Mouse (Mus musculus) ES-E14 (cell line): Measurements from ENCODE around the gene Adar. TPM values are rescaled to one million over a fixed set of nuclear protein-coding genes. Genes with fewer than 3 reads are reported as not detected.
"Not testable (repeated sequence)": the region's sequence is repeated elsewhere in the genome, so short reads cannot be mapped to it uniquely, and the experiment has no call there.

Experiments used
- DNase-seq: peaks from one replicate; pipeline ENCODE4 v3.0.0-alpha.2; 2013; ENCODE audit warnings: low read depth, low spot score
- H3K27ac ChIP-seq: 2 replicates; pipeline ENCODE4 v1.5.1; 2012; ENCODE audit warnings: low read depth, mild to moderate bottlenecking, low read length, moderate library complexity, mixed read lengths; ENCODE audit not compliant: poor library complexity, insufficient read depth, severe bottlenecking
- H3K36me3 ChIP-seq: 2 replicates; pipeline ENCODE4 v1.6.1; 2012; ENCODE audit warnings: mild to moderate bottlenecking, low read length, moderate library complexity, mixed read lengths; ENCODE audit not compliant: control insufficient read depth, poor library complexity, insufficient read depth, severe bottlenecking
- H3K4me1 ChIP-seq, 2 experiments: fragments of 150-350 bp in 1 of 2; sonication (generic) in 1 of 2; 2 replicates each; pipeline ENCODE4 v1.6.1; 2012; ENCODE audit warnings: low read length in 2 of 2, mild to moderate bottlenecking in 1 of 2, mixed read lengths in 1 of 2; ENCODE audit not compliant: control insufficient read depth in 2 of 2, insufficient read depth in 2 of 2, poor library complexity in 1 of 2
- H3K4me3 ChIP-seq, 2 experiments: fragments of 150-350 bp in 1 of 2; sonication (generic) in 1 of 2; 2 replicates each; pipeline ENCODE4 v1.5.1; 2012; ENCODE audit warnings: low read length in 2 of 2, low read depth in 1 of 2, mild to moderate bottlenecking in 1 of 2, mixed read lengths in 1 of 2; ENCODE audit not compliant: insufficient read depth in 1 of 2, poor library complexity in 1 of 2, severe bottlenecking in 1 of 2
- H3K9ac ChIP-seq: 2 replicates; pipeline ENCODE4 v1.6.1; 2012; ENCODE audit warnings: low read depth, mild to moderate bottlenecking, low read length, mixed read lengths; ENCODE audit not compliant: poor library complexity, insufficient read depth, severe bottlenecking
- H3K9me3 ChIP-seq: fragments of 150-350 bp; sonication (generic); 2 replicates; pipeline ENCODE4 v1.6.1; 2012; ENCODE audit warnings: low read depth, mild to moderate bottlenecking, low read length; ENCODE audit not compliant: control insufficient read depth, insufficient read depth
- CHD2 ChIP-seq: IDR thresholded peaks from 2 replicates; pipeline ENCODE4 v1.6.1; 2014; ENCODE audit warnings: mild to moderate bottlenecking, low read depth, low read length, inconsistent platforms
- HCFC1 ChIP-seq: IDR thresholded peaks from 2 replicates; pipeline ENCODE4 v1.6.1; 2012; ENCODE audit warnings: low read length, inconsistent platforms, borderline replicate concordance; ENCODE audit not compliant: insufficient read depth
- MAFK ChIP-seq: IDR thresholded peaks from 2 replicates; pipeline ENCODE4 v1.6.1; 2014; ENCODE audit warnings: mild to moderate bottlenecking, low read depth, low read length, inconsistent platforms; ENCODE audit not compliant: insufficient read depth
- ZC3H11A ChIP-seq: IDR thresholded peaks from 2 replicates; pipeline ENCODE4 v1.6.1; 2012; ENCODE audit warnings: low read depth, mild to moderate bottlenecking, inconsistent platforms, low read length, borderline replicate concordance
- ZNF384 ChIP-seq: IDR thresholded peaks from 2 replicates; pipeline ENCODE4 v1.6.1; 2012; ENCODE audit warnings: low read depth, low read length, inconsistent platforms
- in situ Hi-C, 2 experiments: fragments of 600-800 bp; cut with MboI; formaldehyde crosslinking; loops; one replicate each; pipeline ENCODE4 v1.15.1; 2025; ENCODE audit warnings: low sequenced_read_pairs in 2 of 2, inconsistent platforms in 1 of 2; ENCODE audit not compliant: unreplicated experiment in 2 of 2
- total RNA-seq: library from RNA; depleted of rRNA; stranded (reverse); fragments of 300-350 nt; gene quantifications from 2 replicates; pipeline ENCODE4 v1.2.3, GENCODE M21; 2012

Gene Adar
- total RNA-seq, 1 experiment, result 35.2 TPM

GRCm38 (mm10) chr3:89798518-89798917 is 83.7 kb downstream of the Adar start:
- peak overlapping the region; percentile 100 for H3K27ac ChIP-seq
- H3K4me3 ChIP-seq, result no peak overlapping the region
- H3K4me1 ChIP-seq, result peaks cover 13 to 36% of the 10 kb centered on the region in 2 experiments
- no peaks in the 10 kb centered on the region for H3K36me3 ChIP-seq
- no peaks in the 10 kb centered on the region for H3K9me3 ChIP-seq
- no peak for DNase-seq
- TF ChIP-seq CHD2 (no peak), ZNF384 (no peak), HCFC1 (no peak), MAFK (no peak), ZC3H11A (no peak)
- in situ Hi-C loops, result no loop called here
- no peak overlapping the region; the same call in 1 of the 2 replicates for H3K9ac ChIP-seq

DNA sequence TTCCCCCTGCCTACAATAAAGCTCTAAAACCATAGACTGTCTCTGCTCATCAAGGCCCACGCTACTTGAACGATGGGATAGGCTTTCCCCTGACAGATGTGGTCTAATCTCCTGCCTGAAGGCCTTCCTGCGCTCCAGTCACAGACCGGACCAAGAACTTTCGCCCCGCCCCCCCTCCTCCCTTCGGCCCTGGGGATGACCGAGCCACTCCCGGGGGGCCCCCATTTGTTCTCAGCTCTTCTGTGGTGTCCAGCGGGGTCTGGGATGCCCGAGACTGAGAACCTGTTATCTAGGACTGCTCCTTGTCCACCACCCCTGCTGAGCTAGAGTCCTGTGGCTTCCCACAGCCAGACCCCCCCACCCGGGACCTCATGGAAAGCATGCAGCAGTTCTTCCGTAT is 84.7 kb downstream of the Adar start:
- H3K4me3 ChIP-seq, result peak overlapping the region; percentile 31 to 70
- peak overlapping the region; percentile 81 for H3K9ac ChIP-seq
- peak; percentile 67 for DNase-seq
- no peaks in the 10 kb centered on the region for H3K9me3 ChIP-seq
- no peak for TF ChIP-seq MAFK
- TF ChIP-seq CHD2, result no peak
- TF ChIP-seq ZNF384, result no peak
- no peak for TF ChIP-seq HCFC1
- TF ChIP-seq ZC3H11A, result no peak
- no peaks in the 10 kb centered on the region for H3K36me3 ChIP-seq
- H3K27ac ChIP-seq, result peak overlapping the region; percentile 100
- peaks cover 16 to 37% of the 10 kb centered on the region in 2 experiments for H3K4me1 ChIP-seq
- in situ Hi-C loops, result no loop called here

GRCm38 (mm10) chr3:89800078-89800477 is 85.3 kb downstream of the Adar start:
- peak overlapping the region; percentile 100; the same call in 1 of the 2 replicates for H3K27ac ChIP-seq
- H3K4me3 ChIP-seq, result peak overlapping the region; percentile 31 to 70; a peak in 3 of 4 replicates
- peaks cover 13 to 37% of the 10 kb centered on the region in 2 experiments for H3K4me1 ChIP-seq
- H3K9me3 ChIP-seq, H3K36me3 ChIP-seq, in situ Hi-C loops, H3K9ac ChIP-seq: not testable (repeated sequence)
- DNase-seq, result peak; percentile 70

- H3K9ac ChIP-seq, result 0 out of 2 replicates have a peak overlapping the region, but pooled peaks have one; percentile 47
- in situ Hi-C loops, result no loop called here
- peak overlapping the region; percentile 98 for H3K27ac ChIP-seq
Observed at GRCm38 (mm10) chr3:89800774-89801506, 86.1 kb downstream of the Adar start.

DNA sequence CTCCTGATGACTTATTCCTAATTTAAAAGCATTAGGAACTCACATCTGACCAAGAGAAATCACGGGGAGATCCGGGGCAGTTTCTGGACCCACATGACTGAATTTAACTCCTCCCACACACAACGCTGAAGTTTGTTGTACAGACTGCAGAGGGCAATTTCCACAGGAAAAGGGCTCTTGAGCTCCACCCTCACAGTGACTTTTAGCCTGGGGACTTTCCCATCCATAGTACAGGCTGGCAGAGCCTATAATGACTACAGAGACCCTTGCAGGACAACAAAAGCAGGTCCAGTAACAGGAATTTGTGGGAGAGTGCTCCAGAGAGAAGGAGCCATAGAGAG is 86.7 kb downstream of the Adar start:
- in situ Hi-C loops, result no loop called here
- peak; percentile 73 for DNase-seq
- H3K36me3 ChIP-seq, result no peaks in the 10 kb centered on the region

More at GRCm38 (mm10) chr3:89800774-89801506, 86.1 kb downstream of the Adar start:
- no peak for DNase-seq
- peaks cover 16 to 35% of the 10 kb centered on the region in 2 experiments for H3K4me1 ChIP-seq
- H3K9me3 ChIP-seq, result no peaks in the 10 kb centered on the region
- TF ChIP-seq ZC3H11A (no peak), HCFC1 (no peak), MAFK (no peak), CHD2 (no peak), ZNF384 (no peak)
- H3K4me3 ChIP-seq, result no peak overlapping the region
- H3K36me3 ChIP-seq, result no peaks in the 10 kb centered on the region

More for the DNA sequence above, 86.7 kb downstream of the Adar start:
- Histone ChIP-seq H3K9me3 (no peaks in the 10 kb centered on the region), H3K4me3 (no peak overlapping the region), H3K27ac (peak overlapping the region; percentile 98; the same call in 1 of the 2 replicates), H3K9ac (peak overlapping the region; percentile 52; the same call in 1 of the 2 replicates), H3K4me1 (peaks cover 16 to 31% of the 10 kb centered on the region in 2 experiments)
- no peak for TF ChIP-seq HCFC1
- TF ChIP-seq CHD2, result no peak
- no peak for TF ChIP-seq ZNF384
- no peak for TF ChIP-seq MAFK
- no peak for TF ChIP-seq ZC3H11A
